Mouse (Mus musculus): ENCODE data around the gene Tkfc.

GRCm38 (mm10) chr19:10557001-10557400, 48.5 kb downstream of the Tkfc start:
- no peak for TF ChIP-seq CTCF (IDR thresholded peaks at IDR 0.05; ENCODE audit: extremely low read depth, insufficient read depth, low read length)
- no peak for TF ChIP-seq POLR2A (IDR thresholded peaks at IDR 0.05; ENCODE audit: extremely low read depth, insufficient read depth, low read length)
